Mouse (Mus musculus) liver, embryonic 14.5 days (tissue): ENCODE results near the gene Gm13275. TPM values are rescaled to one million over a fixed set of nuclear protein-coding genes. Genes with fewer than 3 reads are reported as not detected.
"Not testable (repeated sequence)": the region's sequence is repeated elsewhere in the genome, so short reads cannot be mapped to it uniquely, and the experiment has no call there.

ENCODE experiments used
- ATAC-seq: fragments of 200-750 bp; cut with Nextera tagmentation; 2 replicates; pipeline ENCODE4 v1.8.0; 2017; ENCODE audit warnings: moderate number of reproducible peaks, mild to moderate bottlenecking, moderate library complexity; ENCODE audit not compliant: insufficient read depth
- DNase-seq, 3 experiments: peaks; one replicate each; pipeline ENCODE4 v3.0.0-alpha.2; 2012 to 2013; ENCODE audit warnings: low read depth in 3 of 3, low spot score in 3 of 3
- H3K27ac ChIP-seq: fragments of 300-500 bp; sonication (generic); 2 replicates; pipeline ENCODE4 v1.5.1; 2014; ENCODE audit warnings: moderate library complexity, mild to moderate bottlenecking, control low read depth, inconsistent platforms
- H3K27me3 ChIP-seq: fragments of 300-500 bp; sonication (generic); 2 replicates; pipeline ENCODE4 v1.6.1; 2014; ENCODE audit warnings: mild to moderate bottlenecking, low read length, moderate library complexity; ENCODE audit not compliant: control insufficient read depth, insufficient read depth
- H3K36me3 ChIP-seq: fragments of 300-500 bp; sonication (generic); replicated peaks from 2 replicates; pipeline ENCODE4 v1.6.1; 2014; ENCODE audit warnings: low read depth; ENCODE audit not compliant: control insufficient read depth, insufficient read depth
- H3K4me1 ChIP-seq, 2 experiments: fragments of 200-500 bp in 1 of 2; fragments of 300-500 bp in 1 of 2; sonication (generic) in 1 of 2; replicated peaks; 2 replicates each; pipeline ENCODE4 v1.6.1; 2012 to 2014; ENCODE audit warnings: antibody characterized with exemption in 1 of 2, inconsistent platforms in 1 of 2, low read length in 1 of 2; ENCODE audit not compliant: control insufficient read depth in 2 of 2, insufficient read depth in 2 of 2
- H3K4me2 ChIP-seq: fragments of 300-500 bp; sonication (generic); 2 replicates; pipeline ENCODE4 v1.6.1; 2014; ENCODE audit warnings: low read depth, mild to moderate bottlenecking, control low read depth, moderate library complexity
- H3K4me3 ChIP-seq, 2 experiments: fragments of 200-500 bp in 1 of 2; fragments of 300-500 bp in 1 of 2; sonication (generic) in 1 of 2; 2 replicates each; pipeline ENCODE4 v1.5.1; 2012 to 2014; ENCODE audit warnings: low read depth in 2 of 2, low read length in 2 of 2, mild to moderate bottlenecking in 2 of 2, control low read depth in 1 of 2, inconsistent platforms in 1 of 2, moderate library complexity in 1 of 2; ENCODE audit not compliant: insufficient read depth in 1 of 2
- H3K9ac ChIP-seq: fragments of 300-500 bp; sonication (generic); replicated peaks from 2 replicates; pipeline ENCODE4 v1.6.1; 2014; ENCODE audit warnings: mild to moderate bottlenecking, control low read depth, moderate library complexity
- H3K9me3 ChIP-seq: fragments of 300-500 bp; sonication (generic); 2 replicates; pipeline ENCODE4 v1.6.1; 2016; ENCODE audit warnings: low read length, mixed read lengths; ENCODE audit not compliant: control insufficient read depth
- CTCF ChIP-seq: IDR thresholded peaks from 2 replicates; pipeline ENCODE4 v1.5.1; 2016; ENCODE audit warnings: antibody characterized with exemption, low read depth, control low read depth
- WGBS: fragments of 180-500 bp; shearing (Covaris S2); extraction: QIAGEN DNeasy Blood & Tissue Kit; methylation state at CpG from one replicate; pipeline ENCODE4 v1.1.7; 2014; ENCODE audit not compliant: insufficient replicate concordance; 5-methylcytosine and 5-hydroxymethylcytosine counted together
- polyA plus RNA-seq, 2 experiments: library from polyadenylated mRNA; depleted of rRNA in 1 of 2; stranded (reverse) in 1 of 2; unstranded in 1 of 2; fragments of >200 nt; fragmentation: Nextera tagmentation in 1 of 2; extraction: Ambion mirVana in 1 of 2; gene quantifications; 2 replicates each; pipeline versions ENCODE4 v1.2.1 to v1.2.3; 2012 to 2014

The Gm13275 gene
- polyA plus RNA-seq, 2 experiments = not detected

DNA sequence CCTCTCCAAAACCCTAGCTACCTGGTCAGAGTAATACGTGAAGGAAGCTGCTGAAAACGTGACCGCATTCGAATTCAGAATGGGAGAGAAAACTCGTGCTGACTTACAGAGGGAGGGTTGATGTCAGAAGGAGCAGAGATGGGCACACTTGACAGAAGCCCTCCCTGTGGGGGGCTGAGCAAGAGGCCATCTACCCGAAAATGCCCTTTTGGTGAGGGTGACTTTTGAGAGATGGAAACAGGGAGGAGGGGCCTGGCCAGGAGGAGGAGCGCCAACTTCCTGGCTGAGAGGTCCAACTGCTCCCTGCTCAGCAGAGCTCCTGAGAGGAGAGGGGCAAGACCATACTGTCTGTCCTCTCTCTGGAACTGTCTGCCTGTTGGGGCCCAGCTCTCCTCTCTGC, 12.5 kb upstream of the Gm13275 start, which contains the start of gene Ifnz:
Ifnz (plus strand) TSS at position 301 of the 400 bp plus-strand sequence.
- not testable (repeated sequence) for H3K36me3 ChIP-seq, H3K4me1 ChIP-seq, H3K27ac ChIP-seq, DNase-seq, ATAC-seq, H3K27me3 ChIP-seq, H3K9ac ChIP-seq, H3K9me3 ChIP-seq
- peak within 1 kb of the TSS in 1 of 2 experiments; percentile 49; a peak in 2 of 4 replicates for H3K4me3 ChIP-seq
- 10% methylated on average over 3 of the region's 7 CpGs for WGBS
- peak within 1 kb of the TSS; percentile 33 for H3K4me2 ChIP-seq

DNA sequence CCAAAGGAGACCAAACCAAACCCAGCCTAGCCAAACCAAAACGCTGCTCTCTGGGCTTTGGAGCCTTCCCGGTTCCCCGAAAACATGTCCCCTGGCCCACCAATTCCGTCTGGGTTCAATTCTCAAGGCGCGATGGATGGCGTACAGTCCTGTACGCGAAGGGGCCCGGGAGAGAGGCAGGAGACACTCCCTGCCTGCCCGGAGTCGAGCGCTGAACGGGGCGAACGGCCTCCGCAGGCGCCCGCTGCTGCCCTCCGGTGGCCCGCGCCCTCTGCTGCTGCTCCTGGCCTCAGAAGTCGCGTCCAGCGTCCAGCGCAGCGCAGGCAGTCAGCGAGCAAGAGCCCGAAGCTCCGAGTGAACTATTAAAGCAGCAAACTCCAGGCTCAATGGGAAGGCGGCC, 12.0 kb upstream of the Gm13275 start:
- DNase-seq, H3K27ac ChIP-seq, H3K9ac ChIP-seq, H3K4me1 ChIP-seq, H3K27me3 ChIP-seq, H3K36me3 ChIP-seq, ATAC-seq, H3K9me3 ChIP-seq: not testable (repeated sequence)
- H3K4me2 ChIP-seq = peak overlapping the region; percentile 33
- 2% methylated on average over 9 of the region's 31 CpGs for WGBS
- peak overlapping the region in 1 of 2 experiments; percentile 49; a peak in 2 of 4 replicates for H3K4me3 ChIP-seq

- not testable (repeated sequence) for H3K4me3 ChIP-seq, H3K27ac ChIP-seq, H3K36me3 ChIP-seq, H3K9me3 ChIP-seq, ATAC-seq, DNase-seq, H3K27me3 ChIP-seq, H3K4me2 ChIP-seq, H3K4me1 ChIP-seq, H3K9ac ChIP-seq
- no CpG with 5 or more reads among the region's 27 CpGs for WGBS
Observed at GRCm38 (mm10) chr4:88785409-88785808, 8.9 kb upstream of the Gm13275 start, which contains the start of gene Gm13276. Gene Gm13276, plus strand, starts transcription at chr4:88785709.

- not testable (repeated sequence) for DNase-seq
Observed at GRCm38 (mm10) chr4:88788402-88788801, 5.9 kb upstream of the Gm13275 start, which contains the start of gene Gm13277. Gene Gm13277, plus strand, starts transcription at chr4:88788632.

DNA sequence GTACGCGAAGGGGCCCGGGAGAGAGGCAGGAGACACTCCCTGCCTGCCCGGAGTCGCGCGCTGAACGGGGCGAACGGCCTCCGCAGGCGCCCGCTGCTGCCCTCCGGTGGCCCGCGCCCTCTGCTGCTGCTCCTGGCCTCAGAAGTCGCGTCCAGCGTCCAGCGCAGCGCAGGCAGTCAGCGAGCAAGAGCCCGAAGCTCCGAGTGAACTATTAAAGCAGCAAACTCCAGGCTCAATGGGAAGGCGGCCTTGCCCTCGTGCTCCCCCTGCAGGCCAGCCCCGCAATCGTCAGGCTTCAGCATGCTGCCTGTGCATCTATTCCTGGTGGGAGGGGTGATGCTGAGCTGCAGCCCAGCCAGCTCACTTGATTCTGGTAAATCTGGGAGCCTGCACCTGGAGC, 3.0 kb upstream of the Gm13275 start, which contains the start of gene Gm13278:
Gm13278 (plus strand) TSS at position 301 of the 400 bp plus-strand sequence.
- H3K27me3 ChIP-seq, H3K9me3 ChIP-seq, H3K36me3 ChIP-seq, H3K4me3 ChIP-seq, H3K4me2 ChIP-seq, H3K4me1 ChIP-seq, DNase-seq, ATAC-seq, H3K9ac ChIP-seq, H3K27ac ChIP-seq: not testable (repeated sequence)
- no CpG with 5 or more reads among the region's 28 CpGs for WGBS

More at GRCm38 (mm10) chr4:88788402-88788801, 5.9 kb upstream of the Gm13275 start, which contains the start of gene Gm13277:
- TF ChIP-seq CTCF = peak; percentile 66
- not testable (repeated sequence) for ATAC-seq, H3K27ac ChIP-seq, H3K9me3 ChIP-seq, H3K4me2 ChIP-seq, H3K4me1 ChIP-seq, H3K27me3 ChIP-seq, H3K4me3 ChIP-seq, H3K9ac ChIP-seq, H3K36me3 ChIP-seq
- no CpG with 5 or more reads among the region's 28 CpGs for WGBS

DNA sequence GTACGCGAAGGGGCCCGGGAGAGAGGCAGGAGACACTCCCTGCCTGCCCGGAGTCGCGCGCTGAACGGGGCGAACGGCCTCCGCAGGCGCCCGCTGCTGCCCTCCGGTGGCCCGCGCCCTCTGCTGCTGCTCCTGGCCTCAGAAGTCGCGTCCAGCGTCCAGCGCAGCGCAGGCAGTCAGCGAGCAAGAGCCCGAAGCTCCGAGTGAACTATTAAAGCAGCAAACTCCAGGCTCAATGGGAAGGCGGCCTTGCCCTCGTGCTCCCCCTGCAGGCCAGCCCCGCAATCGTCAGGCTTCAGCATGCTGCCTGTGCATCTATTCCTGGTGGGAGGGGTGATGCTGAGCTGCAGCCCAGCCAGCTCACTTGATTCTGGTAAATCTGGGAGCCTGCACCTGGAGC, 2.8 kb downstream of the Gm13275 start, which contains the start of gene Gm13279:
Gm13279 (plus strand) TSS at position 301 of the 400 bp plus-strand sequence.
- not testable (repeated sequence) for H3K9me3 ChIP-seq, ATAC-seq, H3K4me3 ChIP-seq, DNase-seq, H3K27me3 ChIP-seq, H3K4me1 ChIP-seq, H3K9ac ChIP-seq, H3K36me3 ChIP-seq, H3K27ac ChIP-seq, H3K4me2 ChIP-seq
- WGBS = no CpG with 5 or more reads among the region's 28 CpGs

- DNase-seq, H3K36me3 ChIP-seq, H3K4me1 ChIP-seq, H3K9ac ChIP-seq, H3K4me3 ChIP-seq, H3K27me3 ChIP-seq, ATAC-seq, H3K27ac ChIP-seq, H3K9me3 ChIP-seq, H3K4me2 ChIP-seq: not testable (repeated sequence)
- WGBS = 4% methylated on average over 2 of the region's 7 CpGs
Observed at GRCm38 (mm10) chr4:88799365-88799764, 5.1 kb downstream of the Gm13275 start, which contains the start of gene Gm13285. Gene Gm13285, plus strand, starts transcription at chr4:88799665.

- not testable (repeated sequence) for DNase-seq, H3K36me3 ChIP-seq, H3K9ac ChIP-seq, H3K27me3 ChIP-seq, ATAC-seq, H3K4me1 ChIP-seq, H3K4me2 ChIP-seq, H3K4me3 ChIP-seq, H3K9me3 ChIP-seq, H3K27ac ChIP-seq
- WGBS = no CpG with 5 or more reads among the region's 29 CpGs
Observed at GRCm38 (mm10) chr4:88802954-88803353, 8.7 kb downstream of the Gm13275 start, which contains the start of gene Gm13287. Gene Gm13287, plus strand, starts transcription at chr4:88803254.
